Mouse (Mus musculus): ENCODE measurements at regions not wholly inside any gene's neighbourhood (a gene's known extent, or its start where the extent isn't known, plus 50 kb on each side); places are given as distances from the start of the nearest gene placed in this dataset.
A peak's percentile ranks its signal among the peaks of the same experiment; 100 is the strongest.

GRCm38 (mm10) chr14:81456396-81456795, 1472.5 kb downstream of the Olfm4 start:
- DNase-seq: no peak

- no peak for DNase-seq
Measured at GRCm38 (mm10) chr14:81479261-81479660, 1495.4 kb downstream of the Olfm4 start.

GRCm38 (mm10) chr14:81483594-81483993, 1499.7 kb downstream of the Olfm4 start:
- DNase-seq: peak; percentile 18

- DNase-seq: no peak
Measured at GRCm38 (mm10) chr14:81508934-81509333, 1525.1 kb downstream of the Olfm4 start.

Measured in cerebellum, adult 8-10 months (tissue).